Mouse (Mus musculus): ENCODE results near the gene Eif4b. TPM values are rescaled to one million over a fixed set of nuclear protein-coding genes. Genes with fewer than 3 reads are reported as not detected.

Eif4b gene
- polyA plus RNA-seq (2015; fragmentation: Nextera tagmentation; extraction: Ambion mirVana): 65.7 and 72.3 TPM in 2 replicates

DNA sequence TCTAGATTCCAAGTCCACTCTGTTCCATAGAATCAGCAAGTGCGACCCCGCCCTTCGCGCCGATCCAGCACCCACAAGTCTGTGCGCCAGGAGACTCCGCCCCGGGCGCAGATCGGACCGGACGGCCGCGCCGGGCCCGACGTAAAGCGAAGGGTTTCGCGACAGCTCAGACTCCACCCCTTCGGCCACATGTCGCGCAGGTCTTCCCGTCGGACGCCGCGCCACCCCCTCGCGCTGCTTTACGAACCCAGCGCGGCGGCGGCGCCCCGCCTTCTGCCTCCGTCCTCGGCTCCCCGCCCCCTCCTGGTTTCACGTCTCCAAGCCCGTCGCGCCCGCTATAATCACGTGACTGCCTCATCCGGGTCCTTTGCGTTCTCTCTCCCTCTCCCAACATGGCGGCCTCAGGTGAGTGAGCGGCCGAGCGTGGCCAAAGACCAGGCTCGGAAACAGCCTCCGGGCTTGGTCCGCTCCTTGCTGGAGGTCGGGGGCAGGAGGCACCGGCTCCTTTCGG lies at the start of gene Eif4b:
Gene Eif4b, plus strand, starts transcription at position 215 of the 511 bp plus-strand sequence.
- peaks cover 26% of the 10 kb centered on the region for H3K4me1 ChIP-seq
- H3K9ac ChIP-seq: peak within 1 kb of the TSS; percentile 98
- ATAC-seq (ENCODE audit: extremely low read depth, insufficient number of reproducible peaks, low FRiP score, low TSS enrichment): peak; percentile 93
- peak within 1 kb of the TSS; percentile 87 for H3K4me3 ChIP-seq
- H3K27ac ChIP-seq (replicated peaks): peak within 1 kb of the TSS; percentile 93
- no peaks in the 10 kb centered on the region for H3K9me3 ChIP-seq
- WGBS: under 1% methylated on average over 58 of the region's 58 CpGs
- H3K27me3 ChIP-seq (replicated peaks): peaks cover 3% of the 10 kb centered on the region
- peak within 1 kb of the TSS; percentile 93 for H3K4me2 ChIP-seq
- H3K36me3 ChIP-seq: 0 out of 2 replicates have a peak, but pooled peaks cover 3% of the 10 kb centered on the region

DNA sequence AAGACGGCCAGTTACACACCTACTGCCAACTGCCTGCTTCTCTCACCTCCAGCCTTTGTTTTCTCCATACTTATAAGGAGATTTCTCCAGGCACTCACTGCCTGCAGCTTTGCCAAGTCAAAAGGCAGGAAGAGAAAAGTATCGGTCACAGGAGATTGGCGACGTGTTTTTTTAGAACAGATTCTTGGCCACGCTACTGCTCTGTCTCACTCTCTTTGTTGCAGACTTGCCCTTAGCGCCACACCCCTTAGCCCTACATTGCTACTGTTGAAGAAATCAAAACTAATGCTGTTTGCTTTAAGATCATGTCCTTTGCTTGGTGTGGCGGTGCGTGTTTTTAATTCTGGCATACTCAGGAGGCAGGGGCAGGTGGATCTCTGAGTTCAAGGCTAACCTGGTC lies 49.7 kb upstream of the Eif4b start:
- WGBS: 40% methylated on average over 8 of the region's 8 CpGs
- H3K27me3 ChIP-seq (replicated peaks): peaks cover 13% of the 10 kb centered on the region
- H3K4me1 ChIP-seq: peaks cover 45% of the 10 kb centered on the region
- no peak overlapping the region for H3K4me3 ChIP-seq
- H3K36me3 ChIP-seq: no peaks in the 10 kb centered on the region
- H3K9ac ChIP-seq: 0 out of 2 replicates have a peak overlapping the region, but pooled peaks have one; percentile 9
- H3K4me2 ChIP-seq: no peak overlapping the region
- peak overlapping the region; percentile 57 for H3K27ac ChIP-seq (replicated peaks)
- no peaks in the 10 kb centered on the region for H3K9me3 ChIP-seq
- ATAC-seq (ENCODE audit: extremely low read depth, insufficient number of reproducible peaks, low FRiP score, low TSS enrichment): no peak

DNA sequence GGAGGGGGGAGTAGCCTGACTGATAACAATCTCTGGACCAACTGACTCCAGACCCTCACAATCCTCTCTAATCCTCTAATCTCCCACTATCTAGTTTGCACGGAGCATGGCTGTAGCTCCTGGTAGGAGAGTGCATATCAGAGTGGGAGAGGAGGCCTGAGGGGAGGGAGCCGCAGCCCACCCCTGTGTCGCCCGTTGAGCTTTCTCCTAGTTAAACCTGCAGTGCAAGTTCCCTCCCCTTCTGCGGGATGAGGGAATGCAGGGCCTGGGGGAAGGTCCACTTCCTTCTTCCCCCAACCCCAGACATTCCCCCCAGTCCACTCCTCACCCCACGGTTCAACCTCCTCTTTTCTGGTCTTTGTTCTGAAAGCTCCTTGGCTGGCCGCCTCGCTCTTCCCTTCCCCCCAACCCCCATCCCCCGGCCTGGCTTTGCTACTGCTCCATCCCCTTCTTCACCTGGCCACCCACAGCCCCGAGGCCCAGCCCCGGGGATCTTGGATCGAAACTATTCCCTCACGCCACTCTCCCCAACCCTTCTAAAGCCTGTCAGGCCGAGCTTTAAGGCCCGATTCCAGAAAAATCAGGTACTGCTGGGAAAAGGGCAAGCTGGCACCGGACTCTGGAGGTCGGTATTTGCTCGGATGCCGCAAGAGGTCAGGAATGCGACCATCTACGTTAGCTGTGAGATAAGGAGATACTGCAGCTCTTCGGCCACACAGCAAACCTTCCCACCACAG lies 48.3 kb upstream of the Eif4b start:
- 6% methylated on average over 22 of the region's 22 CpGs for WGBS
- no peak for ATAC-seq (ENCODE audit: extremely low read depth, insufficient number of reproducible peaks, low FRiP score, low TSS enrichment)

DNA sequence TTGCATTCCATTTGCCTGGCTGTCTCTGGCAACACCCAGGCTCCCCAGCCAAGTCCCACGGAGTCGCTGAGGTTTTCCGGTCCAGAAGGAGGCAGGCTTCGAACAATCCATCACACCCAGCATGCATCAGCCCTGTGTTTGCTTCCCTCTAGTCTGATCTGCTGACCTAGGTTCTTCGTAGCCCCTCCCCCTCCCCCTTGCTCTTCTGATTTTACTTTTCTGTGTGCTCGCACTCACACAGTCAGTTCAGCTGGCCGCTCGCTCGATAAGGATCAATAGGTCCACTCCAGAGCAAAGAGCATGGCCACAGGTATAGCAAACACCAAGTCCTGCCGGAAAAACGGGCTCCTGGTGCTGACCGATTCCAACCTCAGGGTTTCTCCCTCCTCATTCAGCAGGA lies 47.1 kb upstream of the Eif4b start:
- no peak overlapping the region for H3K27ac ChIP-seq (replicated peaks)
- peaks cover 12% of the 10 kb centered on the region for H3K36me3 ChIP-seq
- 15% methylated on average over 12 of the region's 12 CpGs for WGBS
- H3K4me2 ChIP-seq: peak overlapping the region; percentile 71
- peaks cover 45% of the 10 kb centered on the region for H3K4me1 ChIP-seq
- peaks cover 19% of the 10 kb centered on the region for H3K27me3 ChIP-seq (replicated peaks)
- H3K4me3 ChIP-seq: no peak overlapping the region
- no peak for ATAC-seq (ENCODE audit: extremely low read depth, insufficient number of reproducible peaks, low FRiP score, low TSS enrichment)
- H3K9me3 ChIP-seq: no peaks in the 10 kb centered on the region
- 0 out of 2 replicates have a peak overlapping the region, but pooled peaks have one; percentile 11 for H3K9ac ChIP-seq

More for the DNA sequence above, 48.3 kb upstream of the Eif4b start:
- peaks cover under 1% of the 10 kb centered on the region; the same call in 1 of the 2 replicates for H3K36me3 ChIP-seq
- peak overlapping the region; percentile 68 for H3K27ac ChIP-seq (replicated peaks)
- H3K4me1 ChIP-seq: peaks cover 45% of the 10 kb centered on the region
- H3K9ac ChIP-seq: peak overlapping the region; percentile 80
- H3K4me3 ChIP-seq: peak overlapping the region; percentile 39
- H3K27me3 ChIP-seq (replicated peaks): peaks cover 19% of the 10 kb centered on the region
- no peaks in the 10 kb centered on the region for H3K9me3 ChIP-seq
- peak overlapping the region; percentile 71 for H3K4me2 ChIP-seq

DNA sequence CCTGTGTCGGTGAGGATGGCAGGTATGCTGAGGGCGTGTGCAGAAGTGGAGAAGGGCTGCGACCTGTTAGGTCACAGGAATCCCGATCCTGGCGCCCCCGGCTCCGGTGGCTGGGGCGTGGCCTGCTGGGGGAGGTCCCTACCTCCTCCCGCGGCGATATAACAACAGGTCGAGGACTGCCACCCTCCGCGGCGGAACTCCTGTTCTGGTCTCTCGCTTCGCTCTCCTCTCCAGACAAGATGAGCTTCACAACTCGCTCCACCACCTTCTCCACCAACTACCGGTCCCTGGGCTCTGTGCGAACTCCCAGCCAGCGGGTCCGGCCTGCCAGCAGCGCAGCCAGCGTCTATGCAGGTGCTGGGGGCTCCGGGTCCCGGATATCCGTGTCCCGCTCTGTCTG lies 45.5 kb upstream of the Eif4b start, which contains the start of gene Krt18:
Gene Krt18, plus strand, starts transcription at position 141 of the 400 bp plus-strand sequence.
- under 1% methylated on average over 28 of the region's 28 CpGs for WGBS
- peak within 1 kb of the TSS; percentile 8; the same call in 1 of the 2 replicates for H3K27ac ChIP-seq (replicated peaks)

DNA sequence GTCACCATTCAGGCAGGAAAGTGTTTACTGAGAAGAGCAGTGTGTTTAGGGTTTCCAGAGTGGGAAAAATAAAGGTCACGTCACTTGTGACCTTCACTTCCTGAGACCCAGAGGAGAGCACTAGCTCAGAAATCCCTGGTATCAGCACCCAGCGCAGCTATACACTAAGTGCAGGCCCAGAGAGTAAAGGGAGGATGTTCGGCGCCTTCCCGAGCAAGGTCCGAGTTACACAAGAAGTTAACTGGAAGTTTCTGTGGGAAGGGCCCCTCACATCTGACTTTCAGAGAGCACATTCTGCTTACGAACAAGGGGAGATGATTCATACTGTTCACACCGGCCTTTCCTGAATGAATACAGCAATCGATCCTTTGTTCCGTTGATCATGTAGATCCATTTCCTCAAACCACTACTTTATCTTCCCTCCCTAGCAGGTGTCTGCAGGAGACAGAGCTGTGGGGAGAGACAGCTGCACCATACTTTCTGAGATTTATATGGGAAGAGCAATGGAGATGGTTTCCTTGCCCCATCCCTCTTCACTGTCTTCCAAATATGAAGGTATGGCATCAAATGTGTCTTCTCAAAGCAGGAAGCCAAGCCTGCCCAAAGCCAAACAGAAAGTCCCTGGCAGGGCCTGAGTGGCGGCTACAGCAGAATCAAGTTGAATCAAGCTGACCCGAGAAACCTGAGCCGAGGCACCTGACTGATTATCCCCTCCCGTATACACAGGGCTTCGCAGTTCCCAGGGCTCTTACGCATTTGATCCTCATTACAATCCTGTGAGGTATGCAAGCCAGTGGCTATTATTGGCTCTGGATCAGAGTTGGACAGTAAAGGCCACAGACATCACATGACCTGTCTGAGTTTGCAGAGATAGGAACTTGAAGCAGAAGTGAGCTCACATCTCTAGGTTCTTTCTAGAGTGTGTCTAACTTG lies 39.2 kb upstream of the Eif4b start:
- Histone ChIP-seq H3K9ac (no peak overlapping the region), H3K4me3 (no peak overlapping the region), H3K27ac (replicated peaks) (peak overlapping the region; percentile 53), H3K4me1 (peaks cover 18% of the 10 kb centered on the region), H3K36me3 (peaks cover 13% of the 10 kb centered on the region), H3K27me3 (replicated peaks) (0 out of 2 replicates have a peak, but pooled peaks cover 3% of the 10 kb centered on the region), H3K9me3 (no peaks in the 10 kb centered on the region), H3K4me2 (peak overlapping the region; percentile 18; the same call in 1 of the 2 replicates)
- no peak for ATAC-seq (ENCODE audit: extremely low read depth, insufficient number of reproducible peaks, low FRiP score, low TSS enrichment)
- WGBS: 52% methylated on average over 16 of the region's 16 CpGs

More for the DNA sequence above, 45.5 kb upstream of the Eif4b start, which contains the start of gene Krt18:
- peak within 1 kb of the TSS; percentile 55 for H3K4me3 ChIP-seq
- no peak for ATAC-seq (ENCODE audit: extremely low read depth, insufficient number of reproducible peaks, low FRiP score, low TSS enrichment)
- H3K9ac ChIP-seq: peak within 1 kb of the TSS; percentile 81
- H3K27me3 ChIP-seq (replicated peaks): peaks cover 19% of the 10 kb centered on the region
- no peaks in the 10 kb centered on the region for H3K9me3 ChIP-seq
- H3K4me2 ChIP-seq: peak within 1 kb of the TSS; percentile 75
- H3K4me1 ChIP-seq: peaks cover 45% of the 10 kb centered on the region
- H3K36me3 ChIP-seq: peaks cover 13% of the 10 kb centered on the region

DNA sequence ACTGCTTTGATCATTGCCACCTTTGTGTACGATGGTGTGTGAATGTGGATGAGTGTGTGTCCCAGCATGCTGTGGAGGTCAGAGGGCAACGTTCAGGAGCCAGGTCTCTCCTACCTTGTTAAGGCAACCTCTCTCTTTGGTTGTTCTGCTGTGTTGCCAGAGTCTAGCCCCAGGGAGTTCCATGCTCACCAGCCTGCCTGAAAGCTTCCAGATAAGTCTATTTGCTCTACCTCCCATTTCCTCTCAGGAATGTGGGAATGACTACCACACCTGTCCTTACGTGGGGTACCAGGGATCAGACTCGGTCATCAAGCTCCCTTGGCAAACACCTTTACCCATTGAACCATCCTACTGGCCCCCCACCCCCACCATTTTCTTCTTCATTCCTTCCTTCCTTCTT lies 33.3 kb upstream of the Eif4b start:
- no peak overlapping the region for H3K4me2 ChIP-seq
- no peak overlapping the region for H3K4me3 ChIP-seq
- H3K4me1 ChIP-seq: 0 out of 2 replicates have a peak, but pooled peaks cover 2% of the 10 kb centered on the region
- no peaks in the 10 kb centered on the region for H3K27me3 ChIP-seq (replicated peaks)
- WGBS: 76% methylated on average over 4 of the region's 4 CpGs
- no peak overlapping the region for H3K27ac ChIP-seq (replicated peaks)
- ATAC-seq (ENCODE audit: extremely low read depth, insufficient number of reproducible peaks, low FRiP score, low TSS enrichment): no peak
- H3K9me3 ChIP-seq: no peaks in the 10 kb centered on the region
- no peak overlapping the region for H3K9ac ChIP-seq
- no peaks in the 10 kb centered on the region for H3K36me3 ChIP-seq

DNA sequence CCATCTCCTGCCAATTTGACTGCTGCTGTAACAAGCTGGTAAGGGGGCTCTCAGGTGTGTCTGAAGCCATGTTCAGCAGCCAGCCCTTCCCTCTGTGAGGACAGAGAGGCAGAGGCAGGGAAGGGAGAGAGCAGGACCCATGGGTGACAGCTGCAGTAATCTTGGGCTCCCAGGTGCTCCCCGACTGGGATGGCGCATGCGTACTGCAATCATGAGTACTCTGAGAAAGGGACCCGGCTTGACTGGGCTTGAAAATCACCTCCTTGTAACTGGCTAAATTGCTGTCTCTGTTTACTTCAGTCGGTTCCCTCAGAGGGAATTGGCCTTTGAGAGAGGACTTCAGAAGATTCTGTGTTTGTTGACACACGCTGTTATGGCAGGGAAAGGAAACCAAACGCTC lies 31.6 kb upstream of the Eif4b start:
- Histone ChIP-seq H3K4me2 (no peak overlapping the region), H3K36me3 (no peaks in the 10 kb centered on the region), H3K9ac (no peak overlapping the region), H3K27me3 (replicated peaks) (no peaks in the 10 kb centered on the region), H3K9me3 (no peaks in the 10 kb centered on the region), H3K4me3 (no peak overlapping the region), H3K4me1 (no peaks in the 10 kb centered on the region), H3K27ac (replicated peaks) (no peak overlapping the region)
- WGBS: 60% methylated on average over 7 of the region's 7 CpGs
- no peak for ATAC-seq (ENCODE audit: extremely low read depth, insufficient number of reproducible peaks, low FRiP score, low TSS enrichment)

DNA sequence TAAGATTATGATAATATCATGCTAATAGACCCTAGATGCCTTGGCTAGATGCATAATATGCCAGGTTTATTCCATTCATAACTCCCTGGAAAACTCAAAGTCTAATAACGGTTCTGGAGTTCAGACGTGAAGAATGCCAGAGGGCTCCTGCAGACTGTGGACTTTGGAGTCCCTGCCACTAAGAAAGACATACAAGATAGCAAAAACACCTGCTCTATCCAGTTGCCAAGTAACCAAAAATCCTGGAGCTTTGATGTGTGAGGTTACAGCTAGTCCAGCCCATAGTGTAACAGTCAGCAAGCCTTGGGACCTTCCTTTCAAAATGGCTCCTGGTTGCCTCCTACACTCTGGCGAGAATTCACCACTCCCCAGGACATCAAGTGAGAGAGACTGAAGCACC lies 28.8 kb upstream of the Eif4b start:
- H3K4me2 ChIP-seq: no peak overlapping the region
- H3K4me1 ChIP-seq: no peaks in the 10 kb centered on the region
- no peaks in the 10 kb centered on the region for H3K36me3 ChIP-seq
- H3K9me3 ChIP-seq: no peaks in the 10 kb centered on the region
- H3K27ac ChIP-seq (replicated peaks): no peak overlapping the region
- WGBS: 71% methylated on average over 3 of the region's 3 CpGs
- H3K4me3 ChIP-seq: no peak overlapping the region
- H3K9ac ChIP-seq: no peak overlapping the region
- H3K27me3 ChIP-seq (replicated peaks): no peaks in the 10 kb centered on the region
- no peak for ATAC-seq (ENCODE audit: extremely low read depth, insufficient number of reproducible peaks, low FRiP score, low TSS enrichment)

DNA sequence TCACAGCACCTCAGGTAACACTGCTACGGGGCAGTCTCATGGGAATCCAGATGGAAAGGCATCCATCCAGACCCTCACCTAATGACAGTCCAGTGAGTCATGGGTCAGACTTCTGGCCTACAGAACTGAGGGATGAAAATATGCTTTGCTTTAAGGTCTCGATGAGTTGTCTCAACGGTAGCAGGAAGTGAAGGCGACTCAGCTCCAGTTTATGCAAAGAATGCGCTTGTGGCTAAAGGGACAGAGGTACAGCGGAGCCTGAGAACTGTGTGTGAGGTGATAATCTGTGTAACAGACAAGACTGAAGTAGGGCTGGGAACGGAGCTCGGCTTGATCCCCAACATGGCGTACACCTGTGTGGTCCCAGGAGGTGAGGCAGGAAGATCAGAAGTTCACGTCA lies 27.9 kb upstream of the Eif4b start:
- ATAC-seq (ENCODE audit: extremely low read depth, insufficient number of reproducible peaks, low FRiP score, low TSS enrichment): no peak
- no peak overlapping the region for H3K4me2 ChIP-seq
- no peak overlapping the region for H3K27ac ChIP-seq (replicated peaks)
- no peaks in the 10 kb centered on the region for H3K9me3 ChIP-seq
- H3K36me3 ChIP-seq: no peaks in the 10 kb centered on the region
- WGBS: 56% methylated on average over 10 of the region's 10 CpGs
- no peak overlapping the region for H3K9ac ChIP-seq
- H3K4me3 ChIP-seq: no peak overlapping the region
- H3K27me3 ChIP-seq (replicated peaks): no peaks in the 10 kb centered on the region
- H3K4me1 ChIP-seq: no peaks in the 10 kb centered on the region

DNA sequence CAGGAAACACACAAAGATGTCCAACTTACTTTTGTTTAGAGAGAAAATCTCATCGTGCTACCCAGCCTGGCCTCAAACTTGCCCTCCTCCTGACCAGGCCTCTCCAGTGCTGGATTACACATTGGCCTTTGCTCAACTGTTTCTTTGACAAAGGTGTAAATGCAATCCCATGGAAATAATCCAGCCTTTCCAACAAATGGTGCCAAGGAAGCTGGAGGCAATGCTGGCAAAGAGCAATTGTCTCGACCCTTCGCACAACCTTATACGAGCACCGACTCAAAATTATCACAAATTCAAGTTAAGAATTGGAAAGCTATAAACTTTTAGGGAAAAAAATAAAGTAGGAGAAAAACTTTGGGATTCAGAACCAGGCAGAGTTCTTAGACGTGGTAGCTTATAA lies 25.6 kb upstream of the Eif4b start:
- Histone ChIP-seq H3K9ac (no peak overlapping the region), H3K27me3 (replicated peaks) (no peaks in the 10 kb centered on the region), H3K4me3 (no peak overlapping the region), H3K4me2 (no peak overlapping the region), H3K36me3 (no peaks in the 10 kb centered on the region), H3K27ac (replicated peaks) (no peak overlapping the region), H3K9me3 (no peaks in the 10 kb centered on the region), H3K4me1 (peaks cover 4% of the 10 kb centered on the region; the same call in 1 of the 2 replicates)
- no peak for ATAC-seq (ENCODE audit: extremely low read depth, insufficient number of reproducible peaks, low FRiP score, low TSS enrichment)
- WGBS: 77% methylated on average over 6 of the region's 6 CpGs

Measured in heart, embryonic 13.5 days (tissue).